Mouse (Mus musculus) embryonic stem cell, embryonic (primary cell): ENCODE data around the gene 1600002K03Rik.

Source experiments
- CTCF ChIA-PET, 4 experiments: fragments of 300-600 bp in 2 of 4; fragments of 350-600 bp in 2 of 4; sonication (Branson Sonifier 250); formaldehyde crosslinking; loops; one replicate each; lab custom pipeline; 2022; ENCODE audit warnings: inconsistent platforms in 2 of 4; lab: Charles Lee
- POLR2A ChIA-PET, 4 experiments: fragments of 300-600 bp in 2 of 4; fragments of 350-600 bp in 2 of 4; sonication (Branson Sonifier 250); formaldehyde crosslinking; loops; one replicate each; lab custom pipeline; 2022; ENCODE audit warnings: antibody characterized with exemption in 4 of 4, inconsistent platforms in 1 of 4; lab: Charles Lee

Gene 1600002K03Rik

GRCm38 (mm10) chr10:80146568-80147011 lies 26.2 kb upstream of the 1600002K03Rik start:
- CTCF ChIA-PET = interaction anchor here in 3 of 4 experiments (0.8 to 5.2 kb wide), 8 partner anchors 13 to 227 kb away, joined by 3 to 98 read pairs (median 12); partner anchors contain the start of gene Cirbp (in 2 of the 3)
- POLR2A ChIA-PET = interaction anchor here in 3 of 4 experiments (1.0 to 12.6 kb wide), 10 partner anchors 9 to 227 kb away, joined by 3 to 321 read pairs (median 14); partner anchors contain the start of genes 1600002K03Rik (in 2 of the 3), Cirbp (in 2 of the 3) and Mum1 (in 1 of the 3)

GRCm38 (mm10) chr10:80147146-80147718 lies 25.5 kb upstream of the 1600002K03Rik start:
- POLR2A ChIA-PET = interaction anchor here (0.6 to 12.6 kb wide), 18 partner anchors 9 to 507 kb away, joined by 3 to 321 read pairs (median 14); partner anchors contain the start of genes 1600002K03Rik (in 2 of the 4), Cirbp (in 2 of the 4) and Tmem259 (in 1 of the 4)
- CTCF ChIA-PET = interaction anchor here in 3 of 4 experiments (0.6 to 5.2 kb wide), 7 partner anchors 17 to 306 kb away, joined by 4 to 98 read pairs (median 8); partner anchors contain the start of genes Cirbp (in 2 of the 3) and Med16 (in 1 of the 3)

GRCm38 (mm10) chr10:80147719-80148601 lies 24.8 kb upstream of the 1600002K03Rik start, which contains the start of gene Midn:
Gene Midn (plus strand): TSS chr10:80148272.
- POLR2A ChIA-PET = interaction anchor here (0.6 to 12.6 kb wide), 34 partner anchors 8 to 528 kb away, joined by 3 to 321 read pairs (median 6); partner anchors contain the start of genes 1600002K03Rik (in 2 of the 4), Cirbp (in 1 of the 4), Mum1 (in 1 of the 4) and Pcsk4 (in 1 of the 4)
- CTCF ChIA-PET = interaction anchor here (0.5 to 5.2 kb wide), 21 partner anchors 9 to 472 kb away, joined by 3 to 98 read pairs (median 5); partner anchors contain the start of genes Cirbp (in 3 of the 4), Med16 (in 1 of the 4) and Tmem259 (in 1 of the 4)

GRCm38 (mm10) chr10:80148610-80149290 lies 24.0 kb upstream of the 1600002K03Rik start:
- ChIA-PET CTCF (interaction anchor here (0.5 to 5.2 kb wide), 29 partner anchors 9 to 471 kb away, joined by 3 to 98 read pairs (median 3); partner anchors contain the start of genes Cirbp (in 2 of the 4), Med16 (in 1 of the 4), Mum1 (in 1 of the 4) and Rexo1 (in 1 of the 4)), POLR2A (interaction anchor here (0.6 to 12.6 kb wide), 44 partner anchors 8 to 528 kb away, joined by 3 to 321 read pairs (median 4); partner anchors contain the start of genes 1600002K03Rik (in 2 of the 4), Tmem259 (in 2 of the 4), Cirbp (in 1 of the 4) and Mum1 (in 1 of the 4))

- ChIA-PET CTCF (interaction anchor here (0.5 to 5.2 kb wide), 20 partner anchors 10 to 412 kb away, joined by 3 to 98 read pairs (median 4); partner anchors contain the start of genes Cirbp (in 2 of the 4), Mum1 (in 1 of the 4), Rexo1 (in 1 of the 4) and Tmem259 (in 1 of the 4)), POLR2A (interaction anchor here (0.6 to 12.6 kb wide), 39 partner anchors 7 to 527 kb away, joined by 3 to 321 read pairs (median 4); partner anchors contain the start of genes 1600002K03Rik (in 2 of the 4), Tmem259 (in 2 of the 4), Wdr18 (in 2 of the 4) and Cirbp (in 1 of the 4))
Observed at GRCm38 (mm10) chr10:80149291-80150225, 23.2 kb upstream of the 1600002K03Rik start.

GRCm38 (mm10) chr10:80150226-80151210 lies 22.2 kb upstream of the 1600002K03Rik start:
- CTCF ChIA-PET = interaction anchor here in 3 of 4 experiments (0.8 to 5.2 kb wide), 9 partner anchors 9 to 1139 kb away, joined by 3 to 98 read pairs (median 5); partner anchors contain the start of gene Cirbp (in 1 of the 3)
- POLR2A ChIA-PET = interaction anchor here (0.6 to 12.6 kb wide), 34 partner anchors 8 to 370 kb away, joined by 3 to 321 read pairs (median 4); partner anchors contain the start of genes Gamt (in 3 of the 4), 1600002K03Rik (in 2 of the 4), Cirbp (in 2 of the 4) and Dazap1 (in 2 of the 4)

GRCm38 (mm10) chr10:80151211-80152034 lies 21.3 kb upstream of the 1600002K03Rik start:
- CTCF ChIA-PET = interaction anchor here (0.7 to 2.5 kb wide), 9 partner anchors 8 to 1138 kb away, joined by 3 to 21 read pairs (median 5); partner anchors contain the start of gene Cirbp (in 1 of the 4)
- POLR2A ChIA-PET = interaction anchor here (0.6 to 12.6 kb wide), 29 partner anchors 7 to 470 kb away, joined by 3 to 321 read pairs (median 3); partner anchors contain the start of genes Gamt (in 3 of the 4), 1600002K03Rik (in 2 of the 4), Cirbp (in 2 of the 4) and Dazap1 (in 2 of the 4)

GRCm38 (mm10) chr10:80152071-80152872 lies 20.5 kb upstream of the 1600002K03Rik start:
- POLR2A ChIA-PET = interaction anchor here in 3 of 4 experiments (0.8 to 12.6 kb wide), 13 partner anchors 6 to 298 kb away, joined by 3 to 321 read pairs (median 5); partner anchors contain the start of genes 1600002K03Rik (in 2 of the 3), Cirbp (in 2 of the 3), Dazap1 (in 2 of the 3) and Gamt (in 1 of the 3)

GRCm38 (mm10) chr10:80152873-80153260 lies 19.9 kb upstream of the 1600002K03Rik start:
- POLR2A ChIA-PET = interaction anchor here in 3 of 4 experiments (0.6 to 12.6 kb wide), 13 partner anchors 6 to 299 kb away, joined by 3 to 321 read pairs (median 4); partner anchors contain the start of genes 1600002K03Rik (in 2 of the 3), Cirbp (in 2 of the 3), Dazap1 (in 1 of the 3) and Ptbp1 (in 1 of the 3)
- CTCF ChIA-PET = interaction anchor here in 2 of 4 experiments (1.0 to 2.5 kb wide), 3 partner anchors 12 to 16 kb away, joined by 3 to 21 read pairs (median 11); partner anchors contain the start of gene Cirbp (in 1 of the 2)

More at GRCm38 (mm10) chr10:80152071-80152872, 20.5 kb upstream of the 1600002K03Rik start:
- CTCF ChIA-PET = interaction anchor here in 3 of 4 experiments (0.7 to 2.5 kb wide), 4 partner anchors 12 to 22 kb away, joined by 3 to 21 read pairs (median 12); partner anchors contain the start of gene Cirbp (in 1 of the 3)

- ChIA-PET POLR2A (interaction anchor here in 3 of 4 experiments (0.6 to 12.6 kb wide), 12 partner anchors 11 to 482 kb away, joined by 3 to 321 read pairs (median 4); partner anchors contain the start of genes 1600002K03Rik (in 2 of the 3), Cirbp (in 2 of the 3) and Med16 (in 1 of the 3)), CTCF (no interaction called here)
Observed at GRCm38 (mm10) chr10:80153713-80154112, 19.0 kb upstream of the 1600002K03Rik start.

- POLR2A ChIA-PET = interaction anchor here (0.5 to 12.6 kb wide), 17 partner anchors 8 to 483 kb away, joined by 3 to 321 read pairs (median 3); partner anchors contain the start of genes 1600002K03Rik (in 2 of the 4), Cirbp (in 2 of the 4), Tmem259 (in 2 of the 4) and Med16 (in 1 of the 4)
- CTCF ChIA-PET = interaction anchor here in 3 of 4 experiments (0.9 to 1.4 kb wide), 4 partner anchors 10 to 219 kb away, joined by 4 to 20 read pairs (median 5); no protein-coding TSS in a partner anchor
Observed at GRCm38 (mm10) chr10:80154384-80154783, 18.4 kb upstream of the 1600002K03Rik start.
